Mouse (Mus musculus): ENCODE data around the gene Mdfic. TPM values are rescaled to one million over a fixed set of nuclear protein-coding genes. Genes with fewer than 3 reads are reported as not detected.

The Mdfic gene
- polyA plus RNA-seq, 2 experiments = 0.98 to 1.9 TPM

DNA sequence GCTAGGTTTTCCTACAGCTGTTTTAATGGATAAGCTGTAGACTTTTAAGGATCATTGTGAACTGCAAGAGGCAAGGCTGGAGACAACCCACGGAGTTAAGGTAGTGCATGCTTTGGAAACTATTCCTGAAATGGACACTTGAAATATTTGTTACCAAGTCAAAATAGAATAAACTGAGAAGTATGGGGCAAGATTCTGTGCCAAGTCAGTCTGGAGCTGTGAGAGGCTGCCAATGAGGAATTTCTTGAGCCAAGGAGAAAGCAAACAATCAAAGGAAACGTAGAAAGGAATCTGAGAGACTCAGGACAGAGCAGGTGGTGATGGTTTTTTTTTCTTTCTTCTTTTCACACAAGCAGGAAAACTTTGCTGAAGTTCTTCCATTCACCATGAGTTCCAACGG, 119.4 kb downstream of the Mdfic start:
- H3K27me3 ChIP-seq (ENCODE audit: control insufficient read depth, insufficient read depth, low read length) = no peaks in the 10 kb centered on the region
- H3K27ac ChIP-seq = no peak overlapping the region
- no peaks in the 10 kb centered on the region for H3K4me1 ChIP-seq (replicated peaks; ENCODE audit: control insufficient read depth in 2 of 2, insufficient read depth in 2 of 2, low read length in 1 of 2)
- no peaks in the 10 kb centered on the region for H3K9me3 ChIP-seq (ENCODE audit: control insufficient read depth, low read length)
- TF ChIP-seq EP300 (IDR thresholded peaks at IDR 0.05; ENCODE audit: low read depth) = no peak
- no peak for TF ChIP-seq CTCF (IDR thresholded peaks at IDR 0.05; ENCODE audit: low read depth)
- no peak overlapping the region for H3K4me3 ChIP-seq (ENCODE audit: insufficient read depth in 1 of 2, low read depth in 2 of 2, low read length in 2 of 2)
- H3K4me2 ChIP-seq (ENCODE audit: low read depth) = no peak overlapping the region
- H3K36me3 ChIP-seq (replicated peaks; ENCODE audit: control insufficient read depth, insufficient read depth, low read depth) = no peaks in the 10 kb centered on the region
- 40% methylated on average over 3 of the region's 3 CpGs for WGBS (ENCODE audit: insufficient replicate concordance)
- no peak for DNase-seq (ENCODE audit: low read depth in 3 of 3, low spot score in 3 of 3)
- H3K9ac ChIP-seq (replicated peaks) = no peak overlapping the region
- ATAC-seq (ENCODE audit: insufficient read depth) = no peak

- DNase-seq (ENCODE audit: low read depth in 3 of 3, low spot score in 3 of 3) (no peak), ATAC-seq (ENCODE audit: insufficient read depth) (no peak)
- 69% methylated on average over 2 of the region's 2 CpGs for WGBS (ENCODE audit: insufficient replicate concordance)
- no peaks in the 10 kb centered on the region for H3K4me1 ChIP-seq (replicated peaks; ENCODE audit: control insufficient read depth in 2 of 2, insufficient read depth in 2 of 2, low read length in 1 of 2)
- H3K4me2 ChIP-seq (ENCODE audit: low read depth) = no peak overlapping the region
- H3K27ac ChIP-seq = no peak overlapping the region
- H3K36me3 ChIP-seq (replicated peaks; ENCODE audit: control insufficient read depth, insufficient read depth, low read depth) = no peaks in the 10 kb centered on the region
- no peaks in the 10 kb centered on the region for H3K9me3 ChIP-seq (ENCODE audit: control insufficient read depth, low read length)
- H3K4me3 ChIP-seq (ENCODE audit: insufficient read depth in 1 of 2, low read depth in 2 of 2, low read length in 2 of 2) = no peak overlapping the region
- TF ChIP-seq CTCF (IDR thresholded peaks at IDR 0.05; ENCODE audit: low read depth) (no peak), EP300 (IDR thresholded peaks at IDR 0.05; ENCODE audit: low read depth) (no peak)
- no peak overlapping the region for H3K9ac ChIP-seq (replicated peaks)
- H3K27me3 ChIP-seq (ENCODE audit: control insufficient read depth, insufficient read depth, low read length) = no peaks in the 10 kb centered on the region
Measured at GRCm38 (mm10) chr6:15840429-15840828, 120.0 kb downstream of the Mdfic start.

DNA sequence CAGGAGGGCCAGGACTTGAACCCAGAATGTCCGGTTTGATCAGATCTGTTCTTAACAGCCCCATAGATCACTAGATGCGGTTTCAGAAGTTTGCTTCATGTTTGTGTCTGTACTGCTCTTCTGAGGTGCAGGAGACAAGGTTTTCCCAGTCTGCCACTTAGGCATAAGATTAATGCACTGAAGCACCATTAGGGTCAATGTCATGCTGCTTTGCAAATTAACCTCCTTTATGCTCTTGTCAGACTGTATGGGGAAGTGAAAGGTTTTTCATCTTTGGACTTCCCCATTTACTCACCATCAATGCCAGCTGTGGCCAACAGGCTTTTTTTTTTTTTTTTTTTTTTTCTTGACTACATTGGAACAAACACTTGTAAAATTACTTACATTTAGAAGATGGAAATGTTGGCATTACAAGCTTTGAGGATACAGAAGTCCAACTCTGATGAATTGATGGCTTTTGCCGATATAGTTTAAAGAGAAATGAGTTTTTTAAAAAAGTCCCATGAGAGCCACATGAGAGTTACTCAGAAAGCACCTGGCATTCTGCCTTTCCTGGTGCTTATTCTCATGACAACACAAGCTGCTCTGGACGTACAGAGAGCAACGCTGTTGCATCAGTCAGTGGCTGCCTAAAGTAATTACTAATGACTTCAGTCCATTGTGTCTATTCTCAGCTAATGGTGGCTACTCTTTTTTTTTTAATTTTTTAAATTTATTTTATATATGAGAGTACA, 121.2 kb downstream of the Mdfic start:
- Histone ChIP-seq H3K36me3 (replicated peaks; ENCODE audit: control insufficient read depth, insufficient read depth, low read depth) (no peaks in the 10 kb centered on the region), H3K4me2 (ENCODE audit: low read depth) (no peak overlapping the region), H3K27me3 (ENCODE audit: control insufficient read depth, insufficient read depth, low read length) (no peaks in the 10 kb centered on the region), H3K4me1 (replicated peaks; ENCODE audit: control insufficient read depth in 2 of 2, insufficient read depth in 2 of 2, low read length in 1 of 2) (no peaks in the 10 kb centered on the region), H3K4me3 (ENCODE audit: insufficient read depth in 1 of 2, low read depth in 2 of 2, low read length in 2 of 2) (no peak overlapping the region), H3K9ac (replicated peaks) (no peak overlapping the region), H3K27ac (no peak overlapping the region), H3K9me3 (ENCODE audit: control insufficient read depth, low read length) (no peaks in the 10 kb centered on the region)
- DNase-seq (ENCODE audit: low read depth in 3 of 3, low spot score in 3 of 3) (no peak), ATAC-seq (ENCODE audit: insufficient read depth) (no peak)
- TF ChIP-seq CTCF (IDR thresholded peaks at IDR 0.05; ENCODE audit: low read depth) (no peak), EP300 (IDR thresholded peaks at IDR 0.05; ENCODE audit: low read depth) (no peak)
- WGBS (ENCODE audit: insufficient replicate concordance) = 52% methylated on average over 5 of the region's 5 CpGs

GRCm38 (mm10) chr6:15843295-15843694, 122.8 kb downstream of the Mdfic start:
- no peak overlapping the region for H3K4me2 ChIP-seq (ENCODE audit: low read depth)
- WGBS (ENCODE audit: insufficient replicate concordance) = 73% methylated on average over 3 of the region's 3 CpGs
- ATAC-seq (ENCODE audit: insufficient read depth) (no peak), DNase-seq (ENCODE audit: low read depth in 3 of 3, low spot score in 3 of 3) (no peak)
- H3K27ac ChIP-seq = no peak overlapping the region
- no peak overlapping the region for H3K9ac ChIP-seq (replicated peaks)
- H3K4me1 ChIP-seq (replicated peaks; ENCODE audit: control insufficient read depth in 2 of 2, insufficient read depth in 2 of 2, low read length in 1 of 2) = no peaks in the 10 kb centered on the region
- no peaks in the 10 kb centered on the region for H3K9me3 ChIP-seq (ENCODE audit: control insufficient read depth, low read length)
- no peaks in the 10 kb centered on the region for H3K36me3 ChIP-seq (replicated peaks; ENCODE audit: control insufficient read depth, insufficient read depth, low read depth)
- TF ChIP-seq CTCF (IDR thresholded peaks at IDR 0.05; ENCODE audit: low read depth) (no peak), EP300 (IDR thresholded peaks at IDR 0.05; ENCODE audit: low read depth) (no peak)
- no peak overlapping the region for H3K4me3 ChIP-seq (ENCODE audit: insufficient read depth in 1 of 2, low read depth in 2 of 2, low read length in 2 of 2)
- no peaks in the 10 kb centered on the region for H3K27me3 ChIP-seq (ENCODE audit: control insufficient read depth, insufficient read depth, low read length)

DNA sequence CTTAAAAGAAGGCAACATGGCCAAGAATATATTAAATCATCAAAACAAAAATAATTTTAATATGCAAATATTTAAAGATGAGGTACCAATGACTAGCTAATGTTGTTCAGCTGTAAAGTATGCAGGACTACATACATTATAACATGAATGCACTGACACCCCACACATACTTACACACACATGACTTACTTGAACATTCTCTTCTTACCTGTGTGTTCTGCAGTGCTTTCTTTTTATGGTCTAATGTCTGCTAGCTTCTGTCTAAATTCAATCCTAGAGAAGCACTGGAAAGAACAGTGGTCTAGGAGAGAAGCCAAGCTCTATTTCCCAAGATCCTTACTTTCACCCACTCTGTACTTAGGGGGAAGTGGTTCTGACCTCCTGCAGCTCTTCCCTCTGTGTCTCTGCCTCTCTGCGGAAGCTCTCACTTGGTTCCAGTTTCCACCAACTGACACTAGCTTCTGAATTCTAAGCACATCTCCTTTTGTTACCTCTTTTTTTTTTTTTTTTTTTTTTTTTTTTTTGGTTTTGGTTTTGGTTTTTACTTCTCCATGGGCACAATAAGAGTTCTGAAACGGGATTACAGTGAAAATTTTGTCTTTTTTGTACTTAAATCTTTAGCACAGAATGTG, 125.4 kb downstream of the Mdfic start:
- 36% methylated on average over 2 of the region's 2 CpGs for WGBS (ENCODE audit: insufficient replicate concordance)

More for the DNA sequence above, 125.4 kb downstream of the Mdfic start:
- Histone ChIP-seq H3K9me3 (ENCODE audit: control insufficient read depth, low read length) (no peaks in the 10 kb centered on the region), H3K36me3 (replicated peaks; ENCODE audit: control insufficient read depth, insufficient read depth, low read depth) (no peaks in the 10 kb centered on the region), H3K4me3 (ENCODE audit: insufficient read depth in 1 of 2, low read depth in 2 of 2, low read length in 2 of 2) (no peak overlapping the region), H3K27ac (no peak overlapping the region), H3K9ac (replicated peaks) (no peak overlapping the region), H3K4me1 (replicated peaks; ENCODE audit: control insufficient read depth in 2 of 2, insufficient read depth in 2 of 2, low read length in 1 of 2) (no peaks in the 10 kb centered on the region), H3K4me2 (ENCODE audit: low read depth) (no peak overlapping the region), H3K27me3 (ENCODE audit: control insufficient read depth, insufficient read depth, low read length) (no peaks in the 10 kb centered on the region)
- no peak for TF ChIP-seq CTCF (IDR thresholded peaks at IDR 0.05; ENCODE audit: low read depth)
- TF ChIP-seq EP300 (IDR thresholded peaks at IDR 0.05; ENCODE audit: low read depth) = no peak
- no peak for DNase-seq (ENCODE audit: low read depth in 3 of 3, low spot score in 3 of 3)
- no peak for ATAC-seq (ENCODE audit: insufficient read depth)
